Mouse (Mus musculus) skeletal muscle tissue, adult 2 months (tissue): ENCODE measurements at regions not wholly inside any gene's neighbourhood (a gene's known extent, or its start where the extent isn't known, plus 50 kb on each side); places are given as distances from the start of the nearest gene placed in this dataset.

ENCODE experiments used
- DNase-seq: peaks from one replicate; pipeline ENCODE4 v3.0.0-alpha.2; 2012; ENCODE audit warnings: low read depth, low spot score

- DNase-seq, result no peak
Measured at GRCm38 (mm10) chr13:90739797-90740196, 165.4 kb downstream of the Atp6ap1l start.

DNA sequence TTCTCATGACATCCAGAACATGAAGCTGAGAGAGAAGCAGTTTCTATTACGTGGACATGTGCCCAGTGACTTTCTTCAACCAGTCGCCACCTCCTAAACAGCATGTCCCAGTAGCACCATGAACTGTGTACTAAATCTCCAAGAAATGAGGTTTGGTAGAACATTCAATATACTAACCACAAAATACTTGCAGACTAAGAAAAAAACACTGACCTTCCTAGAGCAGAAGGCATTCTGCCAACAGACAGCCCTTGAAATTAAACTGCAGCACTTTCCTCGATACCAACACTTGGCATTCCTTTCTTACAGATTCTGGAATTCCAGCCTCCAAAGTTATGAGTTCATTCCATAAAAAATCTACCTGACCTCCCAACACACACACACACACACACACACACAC lies 166.6 kb downstream of the Atp6ap1l start:
- DNase-seq, result no peak

GRCm38 (mm10) chr13:90733265-90733664 lies 171.9 kb downstream of the Atp6ap1l start:
- no peak for DNase-seq

- DNase-seq, result peak; percentile 21
Measured at GRCm38 (mm10) chr13:90729078-90729477, 176.1 kb downstream of the Atp6ap1l start.

DNA sequence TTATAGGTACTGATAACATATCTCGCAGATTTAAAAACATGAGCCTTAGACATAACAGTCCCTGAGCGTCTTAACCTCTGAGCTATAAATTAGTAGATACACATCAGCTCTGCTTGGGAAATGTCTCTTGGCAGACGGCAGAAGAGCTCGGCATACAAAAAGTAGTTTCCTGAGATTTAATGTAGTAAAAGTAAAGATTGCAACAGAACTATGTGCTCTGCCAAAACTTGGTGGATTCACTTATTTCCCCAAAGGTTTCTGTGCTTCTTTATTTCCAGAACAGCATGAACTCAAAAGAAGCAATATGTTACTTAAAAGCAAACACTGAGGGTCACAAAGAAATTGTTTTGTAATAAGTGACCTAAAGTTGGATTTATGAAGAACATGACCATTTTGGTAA lies 177.3 kb downstream of the Atp6ap1l start:
- DNase-seq, result peak; percentile 38

DNA sequence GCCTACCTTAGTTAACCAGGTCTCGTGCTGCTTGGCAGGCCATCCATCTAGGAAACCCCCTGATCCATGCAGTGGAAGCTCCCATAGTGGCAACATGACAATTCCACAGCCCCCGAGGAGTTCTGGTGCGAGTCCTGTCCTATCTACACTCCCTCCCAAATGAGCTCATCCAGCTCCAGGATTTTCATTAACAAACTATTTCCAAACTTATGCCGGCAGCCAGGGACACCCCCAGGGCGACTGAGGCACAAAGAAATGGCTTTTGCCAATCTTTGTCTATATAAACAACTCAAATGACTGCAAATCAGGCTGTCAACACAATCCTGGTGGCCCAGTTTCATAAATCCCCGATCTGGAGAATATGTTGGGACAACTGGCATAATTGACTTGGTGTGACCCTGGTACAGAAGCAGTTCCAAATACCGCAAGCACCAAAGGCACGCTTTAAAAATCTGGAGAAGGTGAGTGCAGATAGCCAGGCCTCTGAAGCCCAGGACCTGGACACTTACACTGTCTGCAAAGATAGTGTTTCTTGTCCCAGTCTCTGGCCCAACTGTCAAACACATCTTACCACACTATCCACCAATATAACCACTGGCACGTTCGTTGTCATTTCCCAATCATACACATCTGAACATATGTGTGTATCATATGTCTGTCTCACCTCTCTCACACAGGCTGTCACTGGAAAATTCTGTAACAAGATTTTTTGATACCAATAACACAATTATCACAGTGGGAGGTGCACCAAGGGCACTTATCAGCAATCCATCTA lies 179.9 kb downstream of the Atp6ap1l start:
- no peak for DNase-seq

- no peak for DNase-seq
Measured at GRCm38 (mm10) chr13:90724598-90724997, 180.6 kb downstream of the Atp6ap1l start.

- DNase-seq, result no peak
Measured at GRCm38 (mm10) chr13:90723533-90723898, 181.6 kb downstream of the Atp6ap1l start.

- no peak for DNase-seq
Measured at GRCm38 (mm10) chr13:90722599-90723532, 182.3 kb downstream of the Atp6ap1l start.

DNA sequence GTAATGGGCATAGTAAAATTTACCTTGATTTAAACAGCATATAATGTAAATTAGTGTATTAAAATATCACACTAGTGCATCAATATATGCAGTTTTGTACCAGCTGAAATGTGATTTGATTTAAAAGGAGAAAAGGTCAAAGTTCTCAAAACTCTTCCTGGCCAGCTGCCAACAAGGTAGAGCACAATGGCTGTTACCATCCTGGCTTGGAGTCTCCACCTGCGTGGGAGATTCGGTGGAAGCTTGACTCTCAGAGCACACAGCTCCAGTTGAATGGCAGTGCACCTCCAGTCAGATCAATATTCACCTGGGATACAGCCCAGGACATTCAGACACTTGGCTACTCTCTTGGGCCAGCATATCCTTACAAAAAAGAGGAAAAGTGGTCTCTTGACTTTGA lies 220.8 kb downstream of the Atp6ap1l start:
- no peak for DNase-seq

GRCm38 (mm10) chr13:90679162-90680010 lies 225.8 kb downstream of the Atp6ap1l start:
- no peak for DNase-seq

DNA sequence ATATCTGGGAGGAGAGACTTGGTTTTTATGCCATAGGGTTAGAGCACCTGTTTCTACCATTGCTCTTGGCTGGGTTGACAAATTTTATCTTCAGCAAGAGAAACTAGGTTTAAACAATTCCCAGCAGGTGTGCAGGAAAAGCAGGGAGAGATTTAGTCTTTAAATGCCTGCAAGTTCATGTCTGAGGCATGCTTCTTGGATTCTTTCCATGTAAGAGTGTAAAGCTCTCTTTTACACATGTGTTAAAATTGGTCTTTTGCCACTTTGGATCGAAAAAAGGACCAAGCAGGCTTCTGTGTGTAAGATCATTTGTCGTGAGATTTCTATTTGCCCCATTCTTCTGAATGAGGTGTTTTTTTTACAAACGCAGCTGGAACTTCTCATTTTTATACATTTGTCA lies 231.3 kb downstream of the Atp6ap1l start:
- DNase-seq, result no peak

DNA sequence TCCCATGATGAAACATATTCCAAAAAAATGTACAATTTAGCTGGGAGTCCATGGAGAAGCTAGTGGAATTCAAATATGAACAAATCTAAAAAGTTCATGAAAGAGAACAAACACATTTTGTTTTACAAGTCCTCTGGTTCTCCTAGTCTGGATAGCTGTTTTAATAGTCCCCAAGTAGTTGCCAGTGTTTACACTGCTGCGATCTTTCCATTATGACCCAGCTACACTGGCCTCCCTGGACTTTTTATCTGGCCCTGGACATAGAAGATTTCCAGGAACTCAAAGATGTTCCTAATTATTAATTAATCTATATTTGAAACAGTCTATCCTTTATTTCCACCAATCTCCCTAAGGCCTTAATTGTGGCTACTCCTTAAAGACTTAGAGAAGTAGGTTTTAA lies 232.1 kb downstream of the Atp6ap1l start:
- no peak for DNase-seq

DNA sequence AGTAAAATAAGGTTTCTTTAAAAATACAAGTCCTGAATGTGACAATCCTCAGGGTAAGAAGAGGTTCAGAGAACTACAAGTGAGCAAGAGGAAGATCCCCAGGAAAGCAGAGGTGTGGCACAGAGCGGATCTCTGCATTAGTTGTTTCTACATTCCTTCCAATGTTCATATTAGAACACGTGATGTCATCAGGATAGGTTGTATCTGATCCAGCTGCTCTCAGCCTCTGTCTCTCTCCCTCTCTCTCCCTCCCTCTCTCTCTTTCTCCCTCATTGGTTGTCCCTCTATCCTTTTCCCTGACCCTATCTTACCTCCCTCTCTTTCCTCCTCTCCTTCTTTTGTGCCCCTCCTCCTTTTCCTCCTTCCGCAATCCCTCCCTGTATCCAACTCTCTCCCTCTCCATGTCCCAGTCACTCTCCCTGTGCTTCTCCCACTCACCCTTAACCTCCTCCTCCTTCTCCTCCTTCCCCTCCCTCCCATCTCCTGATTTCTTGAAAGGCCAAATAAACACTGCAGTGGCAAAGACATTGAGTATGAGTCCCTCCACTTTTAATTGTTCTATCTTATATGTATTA lies 243.5 kb downstream of the Atp6ap1l start:
- DNase-seq, result no peak

- no peak for DNase-seq
Measured at GRCm38 (mm10) chr13:90660950-90661349, 244.2 kb downstream of the Atp6ap1l start.

DNA sequence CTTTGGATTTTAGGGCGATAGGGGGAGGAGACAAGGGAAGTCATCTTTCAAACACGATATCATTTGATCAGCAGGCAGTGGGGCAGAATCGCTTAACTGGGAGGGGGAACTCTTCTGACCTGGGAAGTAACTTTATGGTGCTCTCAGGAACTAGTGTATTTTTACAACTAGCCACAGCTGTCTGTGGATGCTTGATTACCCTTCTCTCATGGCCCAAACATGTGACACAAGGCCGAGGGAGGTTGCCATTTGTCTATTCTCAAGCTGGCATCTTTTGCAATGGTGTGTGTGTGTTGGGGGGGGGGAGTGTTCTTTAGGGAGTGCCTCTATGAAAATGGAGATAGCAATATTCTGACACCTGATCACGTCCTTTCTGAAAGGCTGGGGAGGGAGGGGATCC lies 246.1 kb downstream of the Atp6ap1l start:
- no peak for DNase-seq

DNA sequence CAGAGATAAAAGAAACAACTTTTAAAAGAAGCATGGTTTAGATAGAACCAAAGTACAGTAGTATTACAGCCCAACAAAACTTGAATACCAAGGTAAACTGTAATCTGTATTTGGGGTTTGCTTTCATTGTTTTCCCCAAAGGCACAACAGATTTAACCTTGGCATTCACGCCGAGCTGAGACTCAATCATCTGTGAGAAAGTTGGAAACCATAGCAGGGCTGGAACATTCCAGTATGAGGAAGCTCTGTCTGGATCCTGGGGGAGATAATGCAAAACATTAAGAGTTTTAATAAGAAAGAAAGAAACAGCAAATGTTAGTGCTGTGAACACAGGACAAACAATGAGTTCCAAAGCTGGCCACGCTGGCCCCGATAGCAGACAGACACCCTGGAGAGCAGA lies 258.8 kb downstream of the Atp6ap1l start:
- no peak for DNase-seq

DNA sequence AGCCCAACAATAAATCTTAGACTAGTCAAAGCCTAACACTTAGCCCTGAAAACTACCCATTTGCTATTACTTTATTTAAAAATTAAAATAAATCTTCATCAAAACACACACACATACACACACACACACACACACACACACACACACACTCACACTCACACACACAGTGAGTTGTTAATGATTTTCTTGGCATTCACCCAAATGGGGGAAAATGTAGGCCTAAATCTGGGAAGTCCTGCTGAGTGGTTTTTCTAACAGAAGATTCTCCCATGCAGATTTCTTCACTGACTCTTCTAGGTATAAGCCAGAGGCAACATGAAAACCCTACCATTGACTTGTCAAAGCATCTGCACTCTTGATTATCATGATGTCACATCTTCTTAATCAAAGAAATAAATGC lies 260.9 kb downstream of the Atp6ap1l start:
- no peak for DNase-seq

GRCm38 (mm10) chr13:90643575-90644215 lies 261.5 kb downstream of the Atp6ap1l start:
- DNase-seq, result no peak

GRCm38 (mm10) chr13:90643109-90643508 lies 262.0 kb downstream of the Atp6ap1l start:
- no peak for DNase-seq
